Comparison of ENCODE assay signal across 25 mouse cellular contexts in the genomic region with DNA sequence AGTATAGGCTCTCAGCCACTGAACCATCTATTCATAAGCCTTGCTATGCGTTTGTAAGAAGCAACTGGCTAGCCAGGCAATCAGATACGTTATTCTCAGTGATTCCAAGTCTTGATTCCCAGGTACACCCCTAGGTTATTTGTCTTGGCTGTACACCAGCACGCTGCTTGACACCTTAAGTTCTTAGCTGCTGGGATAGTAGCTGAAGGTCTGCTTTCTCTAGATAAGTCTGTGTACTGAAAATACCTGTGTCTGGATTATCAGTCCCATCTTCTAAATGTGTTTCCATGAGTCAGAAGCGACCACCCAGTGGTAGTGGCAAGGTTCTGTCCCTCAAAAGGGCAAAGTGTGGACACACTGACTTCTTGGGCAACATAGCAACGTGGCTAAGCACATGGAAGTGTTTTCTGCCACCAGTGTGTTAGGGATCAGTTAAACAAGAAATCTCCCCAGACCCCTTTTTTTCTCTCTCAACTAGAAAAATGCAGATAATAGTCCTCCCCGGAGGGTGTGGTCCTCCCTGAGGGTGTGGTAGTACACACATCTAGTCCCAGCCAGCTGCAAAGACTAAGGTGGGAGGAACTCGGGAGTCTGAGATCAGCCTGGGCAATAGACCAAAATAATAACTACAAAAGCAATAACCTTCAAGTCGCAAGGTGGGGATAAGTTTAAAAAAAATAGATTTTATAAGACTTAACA.
DNase-seq lines count a peak whose midpoint lies in the region; ATAC-seq and TF ChIP-seq lines count a peak whose summit lies in the region.
"Had no signal": no experiment of that assay in that cellular context is flagged by ENCODE, and none has a peak within 500 bp of the region (broad histone marks: within the 10 kb centered on the region; RNA-seq: fewer than 3 reads in every experiment).

No protein-coding gene starts in this region.

- WGBS in heart, adult 2 months, result 59% methylated on average over 8 of the region's 8 CpGs
- 68% methylated on average over 8 of the region's 8 CpGs for WGBS in heart, embryonic 12.5 days
- 84% methylated on average over 8 of the region's 8 CpGs for WGBS in midbrain, embryonic 11.5 days
- WGBS in midbrain, postnatal 0 days, result 81% methylated on average over 8 of the region's 8 CpGs
- WGBS in forebrain, embryonic 10.5 days, result 87% methylated on average over 8 of the region's 8 CpGs

- no peaks in the 10 kb centered on the region for H3K27me3 ChIP-seq in heart, adult 2 months (ENCODE audit: control insufficient read depth, insufficient read depth, low read length)
- no peaks in the 10 kb centered on the region for H3K27me3 ChIP-seq in heart, embryonic 12.5 days (replicated peaks)
- H3K27me3 ChIP-seq in midbrain, embryonic 11.5 days (ENCODE audit: control insufficient read depth, insufficient read depth, low read length), result no peaks in the 10 kb centered on the region
- H3K27me3 ChIP-seq in midbrain, postnatal 0 days (ENCODE audit: insufficient read depth, low read length), result no peaks in the 10 kb centered on the region
- H3K27me3 ChIP-seq in forebrain, embryonic 10.5 days (ENCODE audit: poor library complexity, severe bottlenecking), result no peaks in the 10 kb centered on the region
- H3K27me3 ChIP-seq: CH12.LX; embryonic facial prominence, embryonic 12.5 days; heart, embryonic 15.5 days; lung, embryonic 15.5 days; midbrain, embryonic 13.5 days had no signal

- no peak for TF ChIP-seq POLR2A in heart, adult 2 months (IDR thresholded peaks at IDR 0.05; ENCODE audit: insufficient read depth, low read depth, low read length)

- H3K9me3 ChIP-seq in heart, embryonic 12.5 days (replicated peaks), result no peaks in the 10 kb centered on the region
- no peaks in the 10 kb centered on the region for H3K9me3 ChIP-seq in midbrain, embryonic 11.5 days (ENCODE audit: control insufficient read depth, low read length)
- no peaks in the 10 kb centered on the region for H3K9me3 ChIP-seq in midbrain, postnatal 0 days (ENCODE audit: low read length)
- no peaks in the 10 kb centered on the region for H3K9me3 ChIP-seq in forebrain, embryonic 10.5 days
- H3K9me3 ChIP-seq: embryonic facial prominence, embryonic 12.5 days; heart, embryonic 15.5 days; lung, embryonic 15.5 days; midbrain, embryonic 13.5 days had no signal

- H3K79me2 ChIP-seq in heart, adult 2 months (replicated peaks; ENCODE audit: control insufficient read depth, insufficient read depth, low read length), result no peaks in the 10 kb centered on the region

- no peak for ATAC-seq in heart, embryonic 12.5 days (ENCODE audit: insufficient number of reproducible peaks, low FRiP score)
- ATAC-seq in midbrain, embryonic 11.5 days (ENCODE audit: low FRiP score), result no peak
- ATAC-seq in midbrain, postnatal 0 days (ENCODE audit: low FRiP score), result no peak
- ATAC-seq: forebrain, embryonic 16.5 days; inflammation-experienced regulatory T-cells, adult 6 months; midbrain, embryonic 13.5 days had no signal

- H3K4me2 ChIP-seq in heart, embryonic 12.5 days, result no peak overlapping the region
- H3K4me2 ChIP-seq in midbrain, embryonic 11.5 days, result no peak overlapping the region
- H3K4me2 ChIP-seq in midbrain, postnatal 0 days (ENCODE audit: low read depth, low read length, poor library complexity, severe bottlenecking), result no peak overlapping the region
- H3K4me2 ChIP-seq: embryonic facial prominence, embryonic 12.5 days; heart, embryonic 15.5 days; hindbrain, embryonic 14.5 days; lung, embryonic 15.5 days; midbrain, embryonic 13.5 days had no signal

- H3K9ac ChIP-seq in heart, adult 2 months (ENCODE audit: low read depth, low read length), result no peak overlapping the region
- H3K9ac ChIP-seq in heart, embryonic 12.5 days, result no peak overlapping the region
- H3K9ac ChIP-seq in midbrain, embryonic 11.5 days (ENCODE audit: low read length), result no peak overlapping the region
- H3K9ac ChIP-seq in midbrain, postnatal 0 days (replicated peaks; ENCODE audit: low read length, poor library complexity, severe bottlenecking), result no peak overlapping the region
- H3K9ac ChIP-seq: embryonic facial prominence, embryonic 12.5 days; heart, embryonic 15.5 days; hindbrain, embryonic 14.5 days; lung, embryonic 15.5 days; midbrain, embryonic 13.5 days had no signal

- no peak overlapping the region for H3K4me3 ChIP-seq in heart, adult 2 months
- no peak overlapping the region for H3K4me3 ChIP-seq in heart, embryonic 12.5 days
- H3K4me3 ChIP-seq in midbrain, embryonic 11.5 days (ENCODE audit: low read depth, low read length), result no peak overlapping the region
- H3K4me3 ChIP-seq in midbrain, postnatal 0 days (ENCODE audit: low read depth, low read length), result no peak overlapping the region
- no peak overlapping the region for H3K4me3 ChIP-seq in forebrain, embryonic 10.5 days
- H3K4me3 ChIP-seq: embryonic facial prominence, embryonic 12.5 days; heart, embryonic 15.5 days; lung, embryonic 15.5 days; midbrain, embryonic 13.5 days had no signal

- TF ChIP-seq CTCF in heart, adult 2 months (IDR thresholded peaks at IDR 0.05), result no peak
- TF ChIP-seq CTCF in midbrain, postnatal 0 days (IDR thresholded peaks at IDR 0.05), result no peak

- DNase-seq in heart, adult 2 months, result no peak
- DNase-seq in midbrain, embryonic 11.5 days (ENCODE audit: low spot score, missing footprints), result peak; percentile 57
- no peak for DNase-seq in midbrain, postnatal 0 days (ENCODE audit: low spot score)
- peak; percentile 45 for DNase-seq in c-Kit-positive CD71-positive TER-119-positive erythroid progenitor cells, embryonic 14.5 days (ENCODE audit: low spot score)
- DNase-seq in forebrain, embryonic 10.5 days (ENCODE audit: extremely low spot score, low spot score), result no peak
- no peak for DNase-seq in kidney, adult 11 months
- DNase-seq: adrenal gland, postnatal 25 days; cerebellum, adult 18-20 months; cerebellum, postnatal 14 days; gastrocnemius, postnatal 36 days; heart, postnatal 4 days; kidney, adult 2 months; retina, postnatal 1 day; right cerebral cortex, postnatal 25 days; spleen, adult 18-20 months had no signal

- H3K4me1 ChIP-seq in heart, adult 2 months (ENCODE audit: control insufficient read depth, insufficient read depth, low read length), result peaks cover 18% of the 10 kb centered on the region
- H3K4me1 ChIP-seq in heart, embryonic 12.5 days (replicated peaks), result peaks cover 12% of the 10 kb centered on the region
- no peaks in the 10 kb centered on the region for H3K4me1 ChIP-seq in midbrain, embryonic 11.5 days (ENCODE audit: control insufficient read depth, insufficient read depth, low read length)
- peaks cover 5% of the 10 kb centered on the region; the same call in 1 of the 2 replicates for H3K4me1 ChIP-seq in midbrain, postnatal 0 days (ENCODE audit: insufficient read depth, low read length)
- H3K4me1 ChIP-seq in forebrain, embryonic 10.5 days, result no peaks in the 10 kb centered on the region
- H3K4me1 ChIP-seq: heart, embryonic 15.5 days; lung, embryonic 15.5 days; midbrain, embryonic 13.5 days had no signal

- H3K36me3 ChIP-seq in heart, adult 2 months (ENCODE audit: control insufficient read depth, insufficient read depth, low read length), result no peaks in the 10 kb centered on the region
- H3K36me3 ChIP-seq in heart, embryonic 12.5 days, result no peaks in the 10 kb centered on the region
- no peaks in the 10 kb centered on the region for H3K36me3 ChIP-seq in midbrain, embryonic 11.5 days (ENCODE audit: control insufficient read depth, insufficient read depth, low read length)
- no peaks in the 10 kb centered on the region for H3K36me3 ChIP-seq in midbrain, postnatal 0 days (ENCODE audit: insufficient read depth, low read length)
- H3K36me3 ChIP-seq in forebrain, embryonic 10.5 days (replicated peaks), result no peaks in the 10 kb centered on the region
- H3K36me3 ChIP-seq: embryonic facial prominence, embryonic 12.5 days; heart, embryonic 15.5 days; lung, embryonic 15.5 days; midbrain, embryonic 13.5 days had no signal

- no peak for TF ChIP-seq EP300 in heart, adult 2 months (IDR thresholded peaks at IDR 0.05; ENCODE audit: insufficient read depth, low read depth, low read length)

- intact Hi-C loops in heart, adult 2 months (cut with DNase I), result loop anchor here (5.0 kb wide), 1 partner anchor 197 kb away; no protein-coding TSS in a partner anchor

- H3K27ac ChIP-seq in heart, adult 2 months, result 0 out of 2 replicates have a peak overlapping the region, but pooled peaks have one; percentile 1
- no peak overlapping the region for H3K27ac ChIP-seq in heart, embryonic 12.5 days (ENCODE audit: poor library complexity, severe bottlenecking)
- no peak overlapping the region for H3K27ac ChIP-seq in midbrain, embryonic 11.5 days (ENCODE audit: low read depth, low read length)
- no peak overlapping the region for H3K27ac ChIP-seq in midbrain, postnatal 0 days (ENCODE audit: low read depth, low read length)
- H3K27ac ChIP-seq in forebrain, embryonic 10.5 days, result no peak overlapping the region
- H3K27ac ChIP-seq: embryonic facial prominence, embryonic 12.5 days; heart, embryonic 15.5 days; hindbrain, embryonic 14.5 days; kidney, postnatal 0 days; lung, embryonic 15.5 days; midbrain, embryonic 13.5 days had no signal

Comparison
In these comparisons a context has a peak if more than half of its experiments do, and no peak if none do; other contexts are left out.
1. DNase-seq: peak in midbrain, embryonic 11.5 days (single experiment) and c-Kit-positive CD71-positive TER-119-positive erythroid progenitor cells, embryonic 14.5 days (single experiment); none in heart, adult 2 months (0 of 2), midbrain, postnatal 0 days (single experiment), forebrain, embryonic 10.5 days (single experiment) and kidney, adult 11 months (single experiment).